Mouse (Mus musculus): ENCODE data around the gene Cmip.

The Cmip gene

GRCm38 (mm10) chr8:117297913-117298518 lies 41.2 kb downstream of the Cmip start:
- peak; percentile 83 for DNase-seq (ENCODE audit: low spot score)

GRCm38 (mm10) chr8:117299204-117299603 lies 42.3 kb downstream of the Cmip start:
- DNase-seq (ENCODE audit: low spot score) = no peak

DNA sequence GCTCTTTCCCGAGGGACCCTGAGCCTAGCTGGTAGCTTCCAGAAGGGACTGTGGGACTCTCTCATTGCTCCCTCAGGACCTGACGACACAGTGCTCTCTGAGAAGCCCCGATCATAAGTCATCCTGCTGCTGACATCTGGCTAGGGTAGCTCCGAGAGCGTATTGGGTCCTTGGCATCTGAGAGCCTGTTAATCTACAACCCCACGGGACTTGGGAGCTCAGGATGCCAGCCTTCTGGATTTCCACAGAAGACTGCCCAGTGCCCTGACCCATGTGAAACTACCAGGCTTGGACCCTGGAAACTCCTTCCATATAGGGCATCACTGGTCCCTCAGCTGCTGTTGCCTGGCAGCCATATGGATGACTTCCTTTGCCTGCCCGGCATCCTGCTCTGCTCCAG lies 43.3 kb downstream of the Cmip start:
- DNase-seq (ENCODE audit: low spot score) = no peak

DNA sequence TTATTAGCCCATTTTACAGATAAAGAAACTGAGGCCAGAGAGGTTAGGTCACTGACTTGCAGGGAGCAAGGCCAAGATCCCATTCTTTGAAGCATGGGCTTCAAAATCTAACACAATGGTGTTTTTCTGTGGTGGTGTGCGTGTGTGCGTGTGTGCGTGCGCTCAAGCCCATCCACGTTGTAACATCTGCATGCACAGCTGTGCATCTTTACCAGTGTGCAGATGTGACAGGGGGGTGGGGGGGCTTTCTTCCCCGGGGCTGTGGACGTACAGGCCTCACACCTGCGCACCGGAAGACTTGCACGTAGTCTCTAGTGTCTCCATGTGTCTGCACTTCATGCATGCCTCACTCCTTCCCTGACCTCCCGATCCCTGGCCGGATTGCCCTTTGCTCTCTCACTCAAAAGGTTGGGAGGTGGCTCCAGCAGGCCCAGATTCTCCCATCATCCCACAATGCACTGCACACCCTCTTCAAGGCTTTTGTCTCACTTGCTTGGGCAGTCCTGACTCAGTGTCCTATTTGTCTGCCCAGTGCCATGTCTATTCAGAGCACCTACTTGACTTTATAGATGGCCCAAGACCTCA lies 44.7 kb downstream of the Cmip start:
- DNase-seq (ENCODE audit: low spot score) = no peak

DNA sequence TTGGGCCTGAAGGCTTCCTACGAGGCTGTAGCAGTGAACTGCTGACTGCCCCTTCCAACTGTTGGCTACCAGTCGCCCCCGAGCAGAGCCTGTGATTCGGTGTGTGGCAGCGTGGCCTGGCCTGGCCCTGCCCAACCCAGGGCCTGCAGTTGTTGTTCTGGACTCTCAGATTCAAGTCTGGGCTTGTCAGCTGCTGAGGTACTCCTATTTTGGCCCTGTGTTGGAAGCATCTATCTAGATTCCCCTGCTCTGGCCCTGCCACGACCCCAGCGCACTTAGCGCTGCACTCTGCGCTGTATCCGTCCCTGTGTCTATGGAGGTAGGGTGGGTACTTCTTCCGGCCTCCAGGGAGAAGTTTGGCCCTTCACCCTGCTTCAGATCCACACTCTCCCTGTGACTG lies 45.2 kb downstream of the Cmip start:
- no peak for DNase-seq (ENCODE audit: low spot score)

- no peak for DNase-seq (ENCODE audit: low spot score)
Measured at GRCm38 (mm10) chr8:117303666-117304065, 46.8 kb downstream of the Cmip start.

- DNase-seq (ENCODE audit: low spot score) = no peak
Measured at GRCm38 (mm10) chr8:117305405-117305804, 48.5 kb downstream of the Cmip start.

GRCm38 (mm10) chr8:117306756-117307155 lies 49.9 kb downstream of the Cmip start:
- DNase-seq (ENCODE audit: low spot score) = no peak

- DNase-seq (ENCODE audit: low spot score) = no peak
Measured at GRCm38 (mm10) chr8:117307221-117307620, 50.4 kb downstream of the Cmip start.

DNA sequence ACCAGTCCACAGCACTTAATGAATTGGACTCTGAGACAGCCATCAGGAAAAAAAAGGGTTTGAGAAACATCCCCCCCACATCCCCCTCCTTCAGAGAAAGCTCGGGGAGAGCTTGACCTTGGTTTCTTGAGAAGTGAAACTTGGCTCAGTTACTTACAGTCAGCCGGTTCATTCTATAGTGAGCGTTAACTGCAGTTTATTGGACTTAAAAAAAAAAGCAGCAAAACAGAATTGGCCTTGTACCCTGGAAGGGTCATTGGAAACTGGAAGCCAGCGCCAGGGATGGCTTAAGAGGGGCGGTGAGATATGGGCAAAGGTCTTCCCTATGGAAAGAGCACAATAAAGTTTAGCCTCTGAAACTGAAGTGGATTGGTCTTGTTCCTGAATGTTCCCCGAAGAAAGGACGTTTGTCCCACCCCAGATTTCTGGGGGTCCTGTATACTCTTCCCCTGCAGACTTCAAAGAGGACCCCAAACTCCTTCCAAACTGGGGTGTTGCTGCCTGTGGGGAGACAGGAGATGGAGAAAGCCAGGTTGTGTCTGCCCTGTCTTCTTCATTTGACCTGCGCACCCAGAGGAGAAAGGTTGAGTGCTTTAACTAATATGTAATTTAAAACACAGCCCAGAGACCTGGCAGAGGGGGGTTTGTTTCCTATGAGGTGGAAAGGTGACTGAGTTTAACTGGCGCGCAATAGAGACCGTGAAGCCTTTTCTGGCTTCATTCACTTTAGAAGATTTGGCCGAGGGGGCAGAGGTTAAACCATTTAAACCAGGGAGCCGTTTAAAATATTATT lies 51.6 kb downstream of the Cmip start:
- no peak for DNase-seq (ENCODE audit: low spot score)

- DNase-seq (ENCODE audit: low spot score) = no peak
Measured at GRCm38 (mm10) chr8:117309653-117310274, 52.9 kb downstream of the Cmip start.

DNA sequence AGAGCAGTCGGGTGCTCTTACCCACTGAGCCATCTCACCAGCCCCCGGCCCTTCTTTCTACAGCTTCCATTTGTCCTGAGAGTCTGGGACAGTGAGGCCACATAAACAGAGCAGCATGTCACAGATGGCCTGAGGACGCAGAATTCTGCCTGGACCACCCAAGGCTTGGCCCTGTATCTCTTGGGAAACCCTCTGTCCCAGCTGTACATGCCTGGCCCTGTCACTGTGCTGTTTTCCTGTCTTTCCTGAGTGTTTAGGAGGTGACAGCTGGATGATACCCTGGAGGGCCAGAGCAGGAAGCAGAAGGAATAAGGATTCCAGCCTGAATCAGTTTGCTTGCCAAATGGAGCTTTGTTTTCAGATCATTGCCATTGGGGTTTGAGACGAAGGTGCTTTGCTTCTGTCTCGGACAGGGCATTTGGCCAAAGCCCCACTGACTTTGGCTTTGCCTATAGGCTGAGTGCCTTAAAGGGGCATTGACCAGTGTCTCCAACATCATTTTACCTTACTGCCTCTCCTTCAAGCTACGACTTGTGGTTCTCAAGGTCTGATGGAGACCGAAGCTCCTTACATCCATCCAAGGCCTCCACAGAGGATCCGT lies 54.2 kb downstream of the Cmip start:
- no peak for DNase-seq (ENCODE audit: low spot score)

- no peak for DNase-seq (ENCODE audit: low spot score)
Measured at GRCm38 (mm10) chr8:117314308-117314953, 57.6 kb downstream of the Cmip start.

DNA sequence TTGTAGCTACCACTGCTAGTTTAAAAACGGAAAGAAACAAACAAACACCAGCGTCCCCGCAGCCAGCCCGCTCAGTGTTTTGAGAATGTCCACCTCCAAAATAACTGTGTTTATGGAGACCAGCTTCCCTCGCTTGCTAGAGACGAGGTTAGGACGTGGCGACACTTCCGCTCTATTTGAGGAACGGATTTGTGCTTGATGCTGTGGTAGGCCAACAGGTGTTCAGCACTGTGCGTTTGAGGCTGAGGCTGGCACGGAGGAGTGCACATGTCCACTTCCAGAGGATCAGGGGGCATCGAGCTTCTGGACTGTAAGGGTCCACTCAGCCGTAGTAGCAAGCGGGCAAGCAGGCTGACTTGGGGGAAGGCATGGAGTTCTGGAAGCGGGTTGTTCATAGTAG lies 58.9 kb downstream of the Cmip start:
- no peak for DNase-seq (ENCODE audit: low spot score)

GRCm38 (mm10) chr8:117317478-117317877 lies 60.6 kb downstream of the Cmip start:
- no peak for DNase-seq (ENCODE audit: low spot score)

- DNase-seq (ENCODE audit: low spot score) = no peak
Measured at GRCm38 (mm10) chr8:117318911-117319826, 62.3 kb downstream of the Cmip start.

- DNase-seq (ENCODE audit: low spot score) = no peak
Measured at GRCm38 (mm10) chr8:117320616-117321015, 63.8 kb downstream of the Cmip start.

GRCm38 (mm10) chr8:117321232-117321631 lies 64.4 kb downstream of the Cmip start:
- no peak for DNase-seq (ENCODE audit: low spot score)

DNA sequence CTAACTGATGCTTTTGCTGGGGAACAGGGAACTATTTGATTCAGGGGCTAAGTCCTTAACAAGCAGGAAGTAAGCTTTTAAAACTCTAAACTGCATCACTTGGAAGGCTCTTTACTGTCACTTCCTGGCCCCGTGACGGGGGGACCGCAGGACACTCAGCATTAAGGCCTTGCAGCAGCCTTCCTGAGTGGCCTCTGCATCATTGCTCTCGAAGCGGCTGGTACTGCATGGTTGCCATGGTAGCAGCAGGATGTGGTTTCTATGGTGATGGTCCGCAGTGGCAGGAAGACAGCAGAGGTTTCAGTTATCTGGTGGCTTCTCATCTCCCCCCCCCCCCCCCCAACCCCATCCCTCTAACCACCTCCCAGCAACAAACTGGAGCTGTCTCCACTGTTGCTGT lies 65.2 kb downstream of the Cmip start:
- no peak for DNase-seq (ENCODE audit: low spot score)

- DNase-seq (ENCODE audit: low spot score) = no peak
Measured at GRCm38 (mm10) chr8:117322715-117323310, 65.9 kb downstream of the Cmip start.

DNA sequence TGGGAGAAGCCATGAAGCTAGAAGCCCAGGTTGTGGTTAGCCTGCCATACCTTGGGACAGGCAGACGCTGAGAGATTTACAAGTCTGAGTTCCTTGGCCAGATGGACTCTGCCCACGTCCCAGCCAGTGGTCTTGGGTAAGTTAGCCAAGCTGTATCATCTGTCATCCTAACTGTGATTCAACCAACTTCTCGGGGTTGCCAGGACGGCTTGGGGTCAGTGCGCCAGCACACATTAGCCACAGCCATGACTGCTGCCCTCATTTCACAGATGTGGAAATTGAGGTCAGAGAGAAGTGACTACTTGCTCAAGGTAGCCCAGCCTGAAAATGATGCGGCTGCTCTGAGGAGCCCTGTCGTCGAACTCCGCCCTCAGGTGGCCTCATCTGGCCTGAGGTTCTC lies 68.0 kb downstream of the Cmip start:
- DNase-seq (ENCODE audit: low spot score) = no peak
